Mouse (Mus musculus) neutrophil, adult 5-6 weeks (primary cell): ENCODE measurements around the gene Piezo1. TPM values are rescaled to one million over a fixed set of nuclear protein-coding genes. Genes with fewer than 3 reads are reported as not detected.

Source experiments
- ATAC-seq: fragments of 151-379, 151-347 bp; 2 replicates; pipeline ENCODE4 v1.8.0; 2017; ENCODE audit warnings: mild to moderate bottlenecking, moderate TSS enrichment; ENCODE audit not compliant: insufficient number of reproducible peaks, poor library complexity, low FRiP score, severe bottlenecking; ENCODE audit errors: extremely low read depth
- total RNA-seq: library from RNA; stranded (forward); fragments of 200-1000 nt; gene quantifications from 2 replicates; pipeline ENCODE4 v1.2.3, GENCODE M21; 2017

Piezo1 gene
- total RNA-seq, 1 experiment from 2014 or later = 24.4 TPM

DNA sequence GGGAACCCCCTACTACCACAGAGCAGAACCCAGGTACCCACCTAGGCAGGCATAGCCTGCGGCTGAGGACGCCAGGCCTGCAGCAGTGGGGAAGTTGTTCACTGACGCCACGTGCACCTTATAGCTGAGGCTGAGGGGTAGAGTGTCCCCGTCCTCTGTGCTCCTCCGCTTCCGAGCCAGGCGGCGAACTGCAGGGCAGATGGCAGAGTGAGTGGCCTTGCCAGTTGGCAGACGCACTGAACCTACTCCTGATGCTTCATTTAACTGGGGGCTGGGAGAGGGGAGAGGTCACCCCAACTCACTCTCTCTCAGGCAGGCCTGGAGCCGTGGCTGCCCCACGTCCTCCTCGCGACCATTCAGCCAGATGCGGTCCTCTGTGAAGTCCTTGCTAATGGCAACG is 111.8 kb downstream of the Piezo1 start:
- no peak for ATAC-seq

DNA sequence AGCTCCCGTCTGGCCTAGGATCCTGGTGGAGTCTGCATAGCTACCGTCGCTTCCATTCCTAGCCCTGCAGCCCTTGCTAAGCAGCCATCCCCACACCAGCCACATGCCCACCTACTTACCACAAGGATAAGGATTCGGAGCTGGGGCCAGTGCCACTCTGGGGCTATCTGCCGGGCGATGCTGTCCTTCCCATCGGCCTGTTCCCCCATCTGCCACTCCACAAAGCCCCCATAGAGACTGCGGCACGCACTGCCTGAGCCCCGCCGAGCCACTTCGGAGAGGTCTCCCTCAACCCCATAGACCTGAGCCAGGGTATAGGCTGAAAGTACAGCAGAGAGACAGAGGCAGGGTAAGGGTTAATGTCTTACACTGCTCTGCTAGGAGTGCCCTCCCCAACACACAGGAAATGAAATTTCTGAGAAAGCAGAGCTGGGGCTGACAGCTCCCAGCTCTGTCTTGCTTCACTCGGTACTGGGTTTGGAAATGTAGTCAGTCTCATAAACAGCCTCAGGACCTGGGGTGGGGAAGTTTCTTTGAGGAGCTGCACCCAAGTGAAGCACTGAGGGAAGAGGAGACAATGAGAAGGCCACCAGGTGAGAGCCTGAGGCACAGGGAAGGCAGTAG is 113.3 kb downstream of the Piezo1 start:
- ATAC-seq = no peak

DNA sequence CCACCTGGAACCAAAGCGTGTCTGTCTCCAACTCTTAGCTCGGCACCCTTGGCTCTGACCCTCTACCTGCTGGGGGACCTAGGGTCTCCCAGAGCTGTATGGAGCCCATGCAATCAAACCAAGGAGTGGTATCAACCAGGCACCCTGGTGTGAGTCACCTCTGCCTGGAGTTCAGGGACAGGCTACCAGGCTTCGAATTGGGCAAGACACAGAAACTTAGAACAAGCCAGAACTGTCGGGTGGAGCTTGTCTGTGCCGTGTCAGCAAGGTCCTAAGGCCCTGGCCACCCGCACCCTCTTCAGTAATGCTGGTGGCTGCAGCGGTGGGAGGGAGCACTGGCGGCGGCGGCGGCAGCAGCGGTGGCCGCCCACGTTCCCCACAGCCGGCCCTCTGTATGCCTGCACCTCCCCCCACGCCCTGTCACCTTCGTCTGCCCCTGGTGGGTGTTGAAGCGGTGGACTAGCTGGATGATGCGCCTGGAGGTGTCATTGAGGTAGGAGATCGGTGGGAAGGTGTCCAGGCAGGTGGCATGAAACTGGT is 114.5 kb downstream of the Piezo1 start:
- no peak for ATAC-seq

DNA sequence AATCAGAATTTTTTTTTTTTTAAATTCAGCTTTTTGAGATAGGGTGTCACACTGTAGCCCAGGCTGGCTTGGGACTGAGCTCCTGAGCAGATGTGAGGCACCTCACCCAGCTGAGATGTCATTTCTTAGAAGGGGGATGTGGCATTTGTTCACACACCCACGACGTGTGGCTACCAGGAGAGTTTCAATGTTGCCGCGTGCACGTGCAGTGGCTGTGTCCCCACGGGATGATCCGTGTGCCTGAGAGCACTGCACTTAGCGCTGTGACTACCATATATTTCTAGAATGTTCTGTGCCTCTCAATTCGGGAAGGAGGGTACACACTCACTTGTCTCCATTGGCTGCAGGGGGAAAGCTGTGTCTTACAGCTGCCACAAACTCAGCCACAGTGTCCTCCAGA is 115.0 kb downstream of the Piezo1 start:
- no peak for ATAC-seq

DNA sequence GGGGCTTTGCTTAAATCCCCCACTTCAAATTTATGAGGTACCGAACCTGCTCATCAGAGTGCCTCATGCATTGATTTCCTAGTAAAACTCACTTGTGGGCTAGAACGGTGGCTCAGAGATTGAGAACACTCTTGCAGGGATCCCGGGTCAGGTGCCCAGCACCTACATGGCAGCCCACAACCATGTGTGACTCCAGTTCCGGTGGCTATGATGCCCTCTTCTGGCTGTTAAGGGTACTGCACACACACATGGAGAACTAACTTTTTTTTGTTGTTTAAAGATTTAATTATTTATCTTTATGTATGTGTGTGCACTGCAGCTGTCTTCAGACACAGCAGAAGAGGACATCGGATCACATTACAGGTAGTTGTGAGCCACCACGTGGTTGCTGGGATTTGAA is 115.8 kb downstream of the Piezo1 start:
- no peak for ATAC-seq

DNA sequence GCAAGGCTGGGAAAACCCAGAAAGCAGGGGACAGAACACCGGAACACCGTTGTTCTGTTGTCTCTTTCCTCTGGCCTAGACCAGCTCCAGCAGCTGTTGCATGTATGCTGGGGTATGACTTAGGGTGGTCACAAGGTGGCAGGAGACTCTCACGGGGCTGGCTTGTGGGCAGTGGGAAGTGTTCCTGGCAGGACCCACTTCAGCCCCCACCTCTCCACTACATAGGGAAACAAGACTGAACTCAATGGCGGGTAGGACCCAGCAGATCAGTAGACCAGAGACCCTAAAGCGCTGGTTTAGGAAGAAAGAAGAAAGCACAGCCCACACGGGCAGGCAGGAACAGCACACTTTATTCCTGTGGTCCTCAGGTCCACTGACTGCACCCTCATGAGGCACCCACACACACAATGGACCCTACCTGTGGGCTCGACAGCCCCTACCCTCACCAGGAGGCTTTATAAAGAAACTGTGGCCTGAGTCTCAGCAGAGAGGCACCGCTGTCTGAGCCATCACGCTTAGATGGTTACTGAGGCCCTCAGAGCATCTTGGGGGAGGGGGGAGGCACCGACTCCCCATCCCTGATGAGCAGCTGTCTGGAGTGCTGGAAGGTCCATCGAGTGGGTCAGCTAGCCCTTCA is 117.7 kb downstream of the Piezo1 start:
- ATAC-seq = no peak; the same call in 1 of the 2 replicates

DNA sequence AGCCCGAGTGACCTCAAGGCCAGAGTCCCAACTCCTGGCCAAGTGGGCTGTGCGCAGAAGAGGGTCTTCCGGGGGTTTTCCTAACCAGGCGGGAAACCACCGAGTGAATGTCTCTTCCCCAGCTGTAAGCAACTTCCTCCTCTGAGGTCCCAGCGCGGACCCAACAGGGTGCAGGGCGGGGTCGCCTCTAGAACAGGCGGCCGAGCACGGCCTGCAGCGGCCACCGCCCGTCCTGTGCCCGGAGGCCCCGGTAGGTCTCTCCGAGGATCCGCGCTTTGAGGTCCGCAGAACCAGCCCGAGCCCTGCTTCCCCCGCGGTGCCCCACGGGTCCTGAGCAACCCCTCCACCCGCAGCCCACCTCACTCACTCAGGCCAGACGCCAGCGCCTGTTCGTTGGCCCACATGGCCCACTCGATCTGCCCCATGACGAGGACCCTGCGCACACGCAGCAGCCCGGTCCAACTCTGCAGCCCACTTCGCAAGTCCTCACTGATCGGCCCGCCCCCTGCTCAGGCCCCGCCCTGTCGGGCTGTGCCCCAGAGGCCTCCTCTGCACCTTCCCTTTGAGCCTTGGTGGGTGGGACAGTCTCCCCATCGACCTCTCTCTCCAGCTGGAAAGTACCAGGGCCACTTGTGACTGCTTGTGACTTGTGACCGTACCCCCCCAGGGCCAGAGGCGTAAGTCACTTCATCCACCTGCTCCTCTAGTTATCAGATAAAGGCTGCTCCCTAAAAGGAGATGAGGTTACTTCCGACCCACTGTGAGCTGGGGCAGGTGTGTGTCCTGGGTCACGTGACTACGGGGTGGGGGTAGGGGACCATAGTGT is 118.5 kb downstream of the Piezo1 start, which contains the start of gene Cyba:
Cyba (minus strand) TSS at position 488 of the 826 bp plus-strand sequence.
- peak; percentile 41 for ATAC-seq

Other genes starting within 250 kb of the Piezo1 start
- gene Trhr2, start 190.6 kb downstream of the Piezo1 start, total RNA-seq = not detected in 2 replicates
- 75.5 and 80.3 TPM in 2 replicates for gene Zc3h18, start 174.7 kb downstream of the Piezo1 start, total RNA-seq
- gene Il17c, start 129.3 kb downstream of the Piezo1 start, total RNA-seq = not detected in 2 replicates
- 285 and 300 TPM in 2 replicates for gene Cyba, start 118.4 kb downstream of the Piezo1 start, total RNA-seq
- 4.8 TPM in 2 replicates for gene Mvd, start 107.9 kb downstream of the Piezo1 start, total RNA-seq
- 0.47 and 1.5 TPM in 2 replicates for gene Snai3, start 90.6 kb downstream of the Piezo1 start, total RNA-seq
- 42.0 and 46.2 TPM in 2 replicates for gene Rnf166, start 75.3 kb downstream of the Piezo1 start, total RNA-seq
- 24.1 and 25.2 TPM in 2 replicates for gene Ctu2, start 75.2 kb downstream of the Piezo1 start, total RNA-seq
- 29.8 and 30.4 TPM in 2 replicates for gene Cdt1, start 16.7 kb upstream of the Piezo1 start, total RNA-seq
- 26.4 and 42.6 TPM in 2 replicates for gene Aprt, start 25.6 kb upstream of the Piezo1 start, total RNA-seq
- gene Galns, start 60.1 kb upstream of the Piezo1 start, total RNA-seq = 11.2 and 17.1 TPM in 2 replicates
- gene Trappc2l, start 60.3 kb upstream of the Piezo1 start, total RNA-seq = 18.3 and 23.7 TPM in 2 replicates
- gene Pabpn1l, start 71.4 kb upstream of the Piezo1 start, total RNA-seq = not detected in 2 replicates
- 6.8 and 17.8 TPM in 2 replicates for gene Cbfa2t3, start 147.8 kb upstream of the Piezo1 start, total RNA-seq
- gene Acsf3, start 224.2 kb upstream of the Piezo1 start, total RNA-seq = 5.2 and 8.3 TPM in 2 replicates